Mouse (Mus musculus) left cerebral cortex, postnatal 25 days (tissue): ENCODE measurements around the gene Ndel1. TPM values are rescaled to one million over a fixed set of nuclear protein-coding genes. Genes with fewer than 3 reads are reported as not detected.

Experiments
- DNase-seq, 2 experiments: peaks; one replicate each; pipeline ENCODE4 v3.0.0; 2022; ENCODE audit warnings: low spot score in 2 of 2, mixed read lengths in 1 of 2
- intact Hi-C: fragments of 180-260 bp; cut with DNase I; formaldehyde crosslinking; loops from one replicate; pipeline ENCODE4 v1.15.1; 2025
- total RNA-seq, 2 experiments: library from RNA; stranded (reverse); gene quantifications; 2 replicates each; pipeline ENCODE4 v1.2.3; 2021

The Ndel1 gene
- total RNA-seq, 2 experiments from 2014 or later = 102 to 121 TPM

- peak in 1 of 2 experiments; percentile 21 for DNase-seq
- intact Hi-C loops = no loop called here
Observed at GRCm38 (mm10) chr11:68897120-68897519, 25.5 kb upstream of the Ndel1 start.

GRCm38 (mm10) chr11:68896247-68896646, 24.6 kb upstream of the Ndel1 start:
- intact Hi-C loops = no loop called here
- no peak for DNase-seq

GRCm38 (mm10) chr11:68893911-68894464, 22.3 kb upstream of the Ndel1 start:
- intact Hi-C loops = no loop called here
- DNase-seq = no peak

GRCm38 (mm10) chr11:68892233-68892832, 20.7 kb upstream of the Ndel1 start:
- DNase-seq = no peak
- intact Hi-C loops = no loop called here

GRCm38 (mm10) chr11:68891823-68892222, 20.2 kb upstream of the Ndel1 start:
- intact Hi-C loops = no loop called here

GRCm38 (mm10) chr11:68890625-68891024, 19.0 kb upstream of the Ndel1 start:
- no peak for DNase-seq
- intact Hi-C loops = no loop called here

More at GRCm38 (mm10) chr11:68891823-68892222, 20.2 kb upstream of the Ndel1 start:
- DNase-seq = no peak

- intact Hi-C loops = no loop called here
- no peak for DNase-seq
Observed at GRCm38 (mm10) chr11:68888653-68889052, 17.0 kb upstream of the Ndel1 start.

- intact Hi-C loops = no loop called here
- no peak for DNase-seq
Observed at GRCm38 (mm10) chr11:68888253-68888652, 16.6 kb upstream of the Ndel1 start, which contains the start of gene Rnf222. Gene Rnf222, plus strand, starts transcription at chr11:68888553.

GRCm38 (mm10) chr11:68886091-68886490, 14.4 kb upstream of the Ndel1 start:
- intact Hi-C loops = no loop called here
- no peak for DNase-seq

GRCm38 (mm10) chr11:68884368-68884767, 12.7 kb upstream of the Ndel1 start:
- intact Hi-C loops = no loop called here
- no peak for DNase-seq

GRCm38 (mm10) chr11:68883843-68884242, 12.2 kb upstream of the Ndel1 start:
- intact Hi-C loops = no loop called here
- no peak for DNase-seq

GRCm38 (mm10) chr11:68882107-68882506, 10.4 kb upstream of the Ndel1 start:
- intact Hi-C loops = no loop called here
- no peak for DNase-seq

- DNase-seq = no peak
- intact Hi-C loops = loop anchor here (5.0 to 10.0 kb wide), 3 partner anchors 72 to 394 kb away; no protein-coding TSS in a partner anchor
Observed at GRCm38 (mm10) chr11:68878811-68879210, 7.2 kb upstream of the Ndel1 start.

GRCm38 (mm10) chr11:68874841-68875240, 3.2 kb upstream of the Ndel1 start:
- peak; percentile 47 to 59 for DNase-seq
- intact Hi-C loops = loop anchor here (5.0 to 10.0 kb wide), 3 partner anchors 68 to 390 kb away; no protein-coding TSS in a partner anchor

GRCm38 (mm10) chr11:68871277-68871676, 381 bp downstream of the Ndel1 start:
- intact Hi-C loops = loop anchor here (10.0 kb wide), 2 partner anchors 306 to 386 kb away; no protein-coding TSS in a partner anchor
- DNase-seq = no peak

GRCm38 (mm10) chr11:68864544-68865189, 7.0 kb downstream of the Ndel1 start:
- intact Hi-C loops = no loop called here
- no peak for DNase-seq

- DNase-seq = no peak
- intact Hi-C loops = no loop called here
Observed at GRCm38 (mm10) chr11:68863631-68864091, 8.0 kb downstream of the Ndel1 start.

GRCm38 (mm10) chr11:68862260-68862659, 9.4 kb downstream of the Ndel1 start:
- intact Hi-C loops = no loop called here
- DNase-seq = no peak

GRCm38 (mm10) chr11:68859943-68860593, 11.6 kb downstream of the Ndel1 start:
- intact Hi-C loops = no loop called here
- DNase-seq = no peak

GRCm38 (mm10) chr11:68857329-68857728, 14.3 kb downstream of the Ndel1 start:
- DNase-seq = no peak
- intact Hi-C loops = no loop called here
